Comparison of ENCODE assay signal across 19 mouse cellular contexts in the genomic region with DNA sequence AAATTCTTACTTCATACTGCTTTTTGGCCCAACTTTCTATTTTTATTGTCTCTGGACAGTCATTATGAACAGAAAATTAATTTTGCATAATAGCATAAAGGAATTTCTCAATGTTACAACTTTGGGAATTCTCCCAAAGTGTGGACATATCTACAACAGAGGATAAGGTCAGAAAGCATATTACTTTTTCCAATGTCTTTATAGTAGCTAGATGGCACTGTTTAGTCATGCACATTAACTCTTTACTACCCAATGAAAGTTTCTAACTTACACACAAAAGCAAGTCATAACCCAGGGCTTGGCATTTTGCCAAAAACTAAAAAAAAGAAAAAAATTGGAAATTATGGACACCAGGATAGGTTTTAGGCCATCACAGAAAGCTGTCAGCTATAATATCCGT. TPM values are rescaled to one million over a fixed set of nuclear protein-coding genes. Genes with fewer than 3 reads are reported as not detected.
DNase-seq lines count a peak whose midpoint lies in the region; ATAC-seq and TF ChIP-seq lines count a peak whose summit lies in the region.
"Had no signal": no experiment of that assay in that cellular context is flagged by ENCODE, and none has a peak within 500 bp of the region (broad histone marks: within the 10 kb centered on the region; RNA-seq: fewer than 3 reads in every experiment).

No protein-coding gene starts in this region.

- no peak overlapping the region for H3K4me3 ChIP-seq in intestine, postnatal 0 days (ENCODE audit: low read depth, low read length)
- no peak overlapping the region for H3K4me3 ChIP-seq in intestine, embryonic 16.5 days (ENCODE audit: low read length)
- H3K4me3 ChIP-seq in lung, postnatal 0 days (ENCODE audit: low read depth, low read length): no peak overlapping the region
- H3K4me3 ChIP-seq: embryonic facial prominence, embryonic 13.5 days; forebrain, embryonic 12.5 days; heart, embryonic 13.5 days had no signal

- no peak overlapping the region for H3K4me2 ChIP-seq in intestine, postnatal 0 days (replicated peaks; ENCODE audit: low read depth)
- H3K4me2 ChIP-seq in intestine, embryonic 16.5 days (ENCODE audit: low read depth, low read length): no peak overlapping the region
- no peak overlapping the region for H3K4me2 ChIP-seq in lung, postnatal 0 days (replicated peaks; ENCODE audit: low read depth, low read length)
- H3K4me2 ChIP-seq: embryonic facial prominence, embryonic 13.5 days; forebrain, embryonic 12.5 days; heart, embryonic 13.5 days had no signal

- no peak for ATAC-seq in intestine, postnatal 0 days
- ATAC-seq in intestine, embryonic 16.5 days: no peak
- ATAC-seq in lung, postnatal 0 days: peak; percentile 35; the same call in 1 of the 2 replicates
- ATAC-seq: CD4-positive, CD25-positive, alpha-beta regulatory T cell, adult 4 months; hindbrain, embryonic 16.5 days had no signal

- no peaks in the 10 kb centered on the region for H3K4me1 ChIP-seq in intestine, postnatal 0 days (replicated peaks; ENCODE audit: control insufficient read depth, insufficient read depth, low read length)
- H3K4me1 ChIP-seq in intestine, embryonic 16.5 days (ENCODE audit: control insufficient read depth, insufficient read depth, low read length): no peaks in the 10 kb centered on the region
- no peaks in the 10 kb centered on the region for H3K4me1 ChIP-seq in lung, postnatal 0 days (ENCODE audit: insufficient read depth, low read depth, low read length)
- H3K4me1 ChIP-seq: embryonic facial prominence, embryonic 13.5 days; forebrain, embryonic 12.5 days; heart, embryonic 13.5 days had no signal

- H3K9ac ChIP-seq in intestine, postnatal 0 days (ENCODE audit: low read depth, low read length): no peak overlapping the region
- no peak overlapping the region for H3K9ac ChIP-seq in intestine, embryonic 16.5 days (ENCODE audit: low read depth, low read length)
- no peak overlapping the region for H3K9ac ChIP-seq in lung, postnatal 0 days (replicated peaks; ENCODE audit: low read depth)
- H3K9ac ChIP-seq: embryonic facial prominence, embryonic 13.5 days; forebrain, embryonic 12.5 days; heart, embryonic 13.5 days had no signal

- peak; percentile 42 for TF ChIP-seq CTCF in intestine, postnatal 0 days (IDR thresholded peaks at IDR 0.05; ENCODE audit: low read depth)
- TF ChIP-seq CTCF in lung, postnatal 0 days (IDR thresholded peaks at IDR 0.05): no peak; the same call in 1 of the 2 replicates

- no peak for TF ChIP-seq EP300 in lung, postnatal 0 days (IDR thresholded peaks at IDR 0.05)

- no peaks in the 10 kb centered on the region for H3K9me3 ChIP-seq in intestine, postnatal 0 days (ENCODE audit: control insufficient read depth)
- H3K9me3 ChIP-seq in intestine, embryonic 16.5 days (ENCODE audit: control insufficient read depth, low read length): no peaks in the 10 kb centered on the region
- no peaks in the 10 kb centered on the region for H3K9me3 ChIP-seq in lung, postnatal 0 days (ENCODE audit: low read length)
- H3K9me3 ChIP-seq: embryonic facial prominence, embryonic 13.5 days; forebrain, embryonic 12.5 days; G1E; heart, embryonic 13.5 days had no signal

- peak; percentile 71 for DNase-seq in lung, postnatal 0 days (ENCODE audit: low spot score)
- DNase-seq in lung, postnatal 14 days: no peak
- peak; percentile 11 for DNase-seq in NIH3T3 (ENCODE audit: low read depth)
- no peak for DNase-seq in right cerebral cortex, postnatal 10 days (ENCODE audit: low spot score in 2 of 2)
- DNase-seq: adrenal gland, postnatal 14 days; B cell, adult 2 months; cerebellum, adult 11-12 months; cerebellum, adult 9-10 months; cerebellum, postnatal 25 days; gastrocnemius, postnatal 36 days; heart, postnatal 36 days had no signal

- no peak overlapping the region for H3K27ac ChIP-seq in intestine, postnatal 0 days (ENCODE audit: low read depth, low read length)
- H3K27ac ChIP-seq in intestine, embryonic 16.5 days (ENCODE audit: low read length): no peak overlapping the region
- no peak overlapping the region for H3K27ac ChIP-seq in lung, postnatal 0 days (ENCODE audit: low read length)
- H3K27ac ChIP-seq: embryonic facial prominence, embryonic 13.5 days; forebrain, embryonic 12.5 days; heart, embryonic 13.5 days had no signal

- 89% methylated on average over 1 of the region's 1 CpGs for WGBS in intestine, postnatal 0 days
- WGBS in intestine, embryonic 16.5 days: 90% methylated on average over 1 of the region's 1 CpGs
- 83% methylated on average over 1 of the region's 1 CpGs for WGBS in lung, postnatal 0 days

- H3K27me3 ChIP-seq in intestine, postnatal 0 days (replicated peaks; ENCODE audit: control insufficient read depth, insufficient read depth, low read length): no peaks in the 10 kb centered on the region
- no peaks in the 10 kb centered on the region for H3K27me3 ChIP-seq in intestine, embryonic 16.5 days (replicated peaks; ENCODE audit: control insufficient read depth, insufficient read depth, low read length)
- H3K27me3 ChIP-seq in lung, postnatal 0 days (replicated peaks; ENCODE audit: insufficient read depth, low read length): no peaks in the 10 kb centered on the region
- H3K27me3 ChIP-seq: embryonic facial prominence, embryonic 13.5 days; forebrain, embryonic 12.5 days; heart, embryonic 13.5 days had no signal

- peaks cover 59% of the 10 kb centered on the region for H3K36me3 ChIP-seq in intestine, postnatal 0 days (ENCODE audit: control insufficient read depth, insufficient read depth)
- H3K36me3 ChIP-seq in intestine, embryonic 16.5 days (ENCODE audit: control insufficient read depth, insufficient read depth, low read length): peaks cover 8% of the 10 kb centered on the region
- H3K36me3 ChIP-seq in lung, postnatal 0 days (ENCODE audit: insufficient read depth, low read length): peaks cover 38% of the 10 kb centered on the region

RNA-seq across cellular contexts. Expression of gene Dhx36, which starts 36.6 kb away (rescaled TPM):
- polyA plus RNA-seq in intestine, postnatal 0 days (2015; fragmentation: Nextera tagmentation; extraction: Ambion mirVana): 15.6 and 17.2 TPM in 2 replicates
- polyA plus RNA-seq in intestine, embryonic 16.5 days (2015; fragmentation: Nextera tagmentation; extraction: Ambion mirVana): 8.2 and 10.4 TPM in 2 replicates
- polyA plus RNA-seq in lung, postnatal 0 days (2015; fragmentation: Nextera tagmentation; extraction: Ambion mirVana): 15.9 and 16.9 TPM in 2 replicates

Comparison
In these comparisons a context has a peak if more than half of its experiments do, and no peak if none do; other contexts are left out.
1. DNase-seq: peak in lung, postnatal 0 days (single experiment) and NIH3T3 (single experiment); none in lung, postnatal 14 days (single experiment) and right cerebral cortex, postnatal 10 days (0 of 2).